Mouse (Mus musculus) c-Kit-negative CD71-positive TER-119-positive erythroid progenitor cells, embryonic 14.5 days (primary cell): ENCODE data around the gene Dnah8.

Source experiments
- DNase-seq: peaks from one replicate; pipeline ENCODE4 v3.0.0-alpha.2; 2013; ENCODE audit warnings: low read depth, low spot score

The Dnah8 gene

GRCm38 (mm10) chr17:30877456-30877855 lies 253.3 kb downstream of the Dnah8 start:
- no peak for DNase-seq

DNA sequence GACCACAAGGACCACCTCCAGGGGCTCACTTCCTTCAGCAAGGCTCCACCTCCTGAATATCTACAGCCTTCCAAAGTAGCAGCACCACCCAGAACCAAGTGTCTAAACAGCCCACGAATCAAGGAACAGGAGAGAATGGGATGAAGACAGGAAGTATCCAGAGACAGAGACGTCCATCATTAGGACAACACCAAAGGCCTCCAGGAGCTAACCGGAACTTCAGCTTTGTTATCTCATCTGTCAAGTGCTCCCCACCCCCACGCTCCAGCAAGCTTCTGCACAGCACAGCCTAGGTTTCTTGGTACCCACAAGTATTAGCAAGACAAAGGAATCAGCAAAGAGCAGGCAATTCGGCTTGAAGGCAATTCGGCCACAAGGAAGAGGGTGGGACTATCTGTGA lies 254.5 kb downstream of the Dnah8 start:
- no peak for DNase-seq

- DNase-seq: no peak
Observed at GRCm38 (mm10) chr17:30880391-30880790, 256.2 kb downstream of the Dnah8 start.

DNA sequence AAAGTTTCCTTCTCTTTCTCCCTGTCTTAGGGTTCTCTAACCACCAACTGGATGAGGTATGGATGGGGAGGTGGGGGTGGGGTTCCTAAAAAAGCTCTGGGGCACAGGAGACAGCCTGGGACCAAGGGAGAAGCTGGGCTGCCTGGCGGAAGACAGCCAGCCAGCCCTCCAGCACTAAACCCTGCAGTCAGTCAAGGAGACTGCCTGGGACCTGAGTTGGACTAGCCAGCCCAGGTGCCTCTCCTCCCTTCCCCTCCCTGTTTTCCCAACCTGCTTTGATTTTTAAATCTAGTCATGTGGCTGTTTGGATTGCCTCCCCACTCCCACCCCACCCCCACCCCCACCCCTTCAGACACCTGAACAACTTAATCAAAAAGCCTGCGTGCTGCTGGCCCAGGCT lies 256.8 kb downstream of the Dnah8 start:
- DNase-seq: no peak

DNA sequence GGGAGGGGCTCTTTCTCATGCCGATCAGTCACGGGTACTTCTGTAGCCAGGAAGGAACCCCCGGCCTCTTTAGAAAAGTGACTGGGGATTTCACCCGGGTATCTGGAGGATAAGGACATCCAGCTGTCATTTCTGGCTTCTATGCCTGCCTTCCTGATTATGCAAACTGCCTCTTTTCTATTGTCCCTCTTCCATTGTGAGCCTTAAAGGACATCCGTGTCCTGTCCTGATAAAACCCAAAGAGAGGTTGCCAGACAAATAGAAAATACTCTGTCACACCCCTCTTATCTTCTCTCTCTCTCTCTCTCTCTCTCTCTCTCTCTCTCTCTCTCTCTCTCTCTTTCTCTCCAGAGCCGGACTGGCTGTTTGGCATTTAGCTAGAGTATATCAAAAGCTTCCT lies 258.1 kb downstream of the Dnah8 start:
- DNase-seq: no peak

GRCm38 (mm10) chr17:30883534-30883933 lies 259.4 kb downstream of the Dnah8 start:
- DNase-seq: no peak

- DNase-seq: no peak
Observed at GRCm38 (mm10) chr17:30892086-30892485, 267.9 kb downstream of the Dnah8 start.

- DNase-seq: no peak
Observed at GRCm38 (mm10) chr17:30892730-30893129, 268.6 kb downstream of the Dnah8 start.

- no peak for DNase-seq
Observed at GRCm38 (mm10) chr17:30897075-30897474, 272.9 kb downstream of the Dnah8 start.

GRCm38 (mm10) chr17:30901627-30902026 lies 277.5 kb downstream of the Dnah8 start, which contains the start of gene Glp1r:
Gene Glp1r (plus strand): TSS chr17:30901817.
- no peak for DNase-seq

DNA sequence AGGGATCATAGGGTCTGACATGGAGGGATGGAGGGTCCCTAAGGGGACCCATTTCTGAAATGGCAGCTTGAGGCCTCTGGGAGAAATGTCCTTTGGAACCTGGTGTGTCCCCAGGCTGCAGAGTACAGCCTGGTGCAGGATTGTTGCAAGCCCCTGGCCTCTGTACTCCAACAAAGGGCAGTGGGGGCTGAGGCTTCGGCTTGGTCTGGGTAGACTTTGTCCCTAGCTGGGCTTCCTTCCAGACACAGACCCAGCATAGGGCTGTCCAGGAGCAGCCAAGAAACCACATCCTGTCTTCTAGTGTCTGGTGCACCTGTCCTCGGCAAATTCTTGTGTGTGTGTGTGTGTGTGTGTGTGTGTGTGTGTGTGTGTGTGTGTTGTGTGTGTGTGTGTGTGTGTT lies 279.9 kb downstream of the Dnah8 start:
- no peak for DNase-seq

DNA sequence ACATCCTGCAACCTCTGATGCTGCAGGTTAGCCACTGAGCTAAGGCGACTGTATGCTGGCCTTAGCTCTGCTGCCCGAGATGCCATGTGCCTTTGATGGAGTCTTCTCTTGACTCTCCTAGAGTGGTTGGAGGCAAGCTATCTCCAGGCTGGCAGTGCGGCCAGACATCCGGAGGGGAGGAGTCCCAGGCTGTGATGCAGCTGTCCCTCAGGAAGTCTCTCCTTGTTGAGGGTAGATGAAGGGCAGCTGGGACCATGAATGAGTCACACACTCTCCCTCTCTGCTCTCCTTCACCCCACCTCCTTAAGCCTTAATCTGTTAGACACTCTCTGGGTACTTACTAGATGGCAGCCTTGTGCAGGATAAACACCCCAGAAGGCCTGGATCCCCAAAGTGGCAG lies 283.4 kb downstream of the Dnah8 start:
- no peak for DNase-seq

DNA sequence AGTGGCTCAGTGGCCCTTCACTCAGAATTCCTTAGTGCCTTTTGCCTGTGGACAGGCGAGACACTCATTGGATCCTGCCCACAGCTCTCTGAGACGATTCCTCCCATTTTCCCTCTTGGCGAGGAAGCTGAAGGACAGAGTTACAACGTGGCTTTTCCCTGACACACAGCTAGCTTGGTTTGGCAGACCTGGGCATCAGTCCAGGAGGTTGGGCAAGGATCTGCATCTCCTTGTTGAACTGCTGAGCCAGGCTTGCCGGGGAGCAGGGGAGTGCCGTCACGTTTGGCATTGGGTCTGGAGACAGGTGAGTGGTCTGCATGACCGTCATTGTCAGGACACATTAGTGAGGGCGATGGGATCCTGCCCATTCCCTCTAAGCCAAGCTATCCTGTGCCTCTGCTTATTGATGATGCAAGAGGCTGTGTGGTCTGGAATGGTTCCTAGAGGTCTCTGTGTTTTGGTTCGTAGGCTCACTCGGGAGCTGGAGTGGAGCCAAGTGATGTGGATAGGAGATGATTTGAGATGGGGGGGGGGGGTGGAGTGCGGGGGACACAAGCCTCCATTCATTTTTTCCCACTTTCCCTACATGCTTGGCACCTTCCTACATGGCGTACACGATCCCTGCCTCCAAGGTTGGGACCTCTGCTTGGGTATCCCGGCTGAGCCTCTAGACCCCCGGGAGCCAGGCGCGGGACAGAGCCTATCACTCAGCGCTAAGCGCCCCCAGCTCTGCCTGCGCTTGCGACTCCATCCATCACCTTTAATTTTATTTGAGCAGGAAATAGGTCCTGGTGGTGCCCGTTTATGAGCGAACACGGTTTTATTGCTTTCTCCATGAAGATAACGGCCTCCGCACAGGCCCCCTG lies 286.9 kb downstream of the Dnah8 start:
- no peak for DNase-seq

GRCm38 (mm10) chr17:30911732-30912088 lies 287.6 kb downstream of the Dnah8 start:
- no peak for DNase-seq

GRCm38 (mm10) chr17:30912536-30912935 lies 288.4 kb downstream of the Dnah8 start:
- no peak for DNase-seq

GRCm38 (mm10) chr17:30914264-30914663 lies 290.1 kb downstream of the Dnah8 start:
- no peak for DNase-seq

DNA sequence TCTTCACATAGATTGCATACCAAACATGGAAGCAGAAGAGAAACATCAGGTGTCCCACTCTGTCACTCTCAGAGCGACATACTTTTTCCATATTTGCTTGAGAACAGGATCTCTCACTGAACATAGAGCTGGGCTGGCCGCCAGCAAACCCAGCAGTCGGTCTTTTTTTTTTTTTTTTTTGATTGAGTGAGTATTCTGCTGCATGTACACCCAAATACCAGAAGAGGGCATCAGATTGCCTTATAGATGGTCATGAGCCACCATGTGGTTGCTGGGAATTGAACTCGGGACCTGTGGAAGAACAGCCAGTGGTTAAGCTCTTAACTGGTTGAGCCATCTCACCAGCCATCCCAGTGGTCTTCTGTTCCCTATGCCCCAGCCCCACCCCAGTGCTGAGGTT lies 299.4 kb downstream of the Dnah8 start:
- no peak for DNase-seq
